In genomic region chr4:44300781-44301750, GRCm38 (mm10) we compare ENCODE assay signal across 8 mouse cellular contexts. TPM values are rescaled to one million over a fixed set of nuclear protein-coding genes. Genes with fewer than 3 reads are reported as not detected.
DNase-seq lines count a peak whose midpoint lies in the region; ATAC-seq and TF ChIP-seq lines count a peak whose summit lies in the region.

TSS of gene Melk (plus strand) at chr4:44300876.

- H3K9me3 ChIP-seq in hindbrain, embryonic 14.5 days (ENCODE audit: control insufficient read depth, low read length): no peaks in the 10 kb centered on the region
- H3K9me3 ChIP-seq in limb, embryonic 10.5 days (replicated peaks): no peaks in the 10 kb centered on the region
- no peaks in the 10 kb centered on the region for H3K9me3 ChIP-seq in midbrain, embryonic 12.5 days

- H3K4me3 ChIP-seq in layer of hippocampus, adult 2 months: peak within 1 kb of the TSS; percentile 68
- peak within 1 kb of the TSS; percentile 61 for H3K4me3 ChIP-seq in hindbrain, embryonic 14.5 days (replicated peaks; ENCODE audit: low read length)
- peak within 1 kb of the TSS; percentile 89 for H3K4me3 ChIP-seq in limb, embryonic 10.5 days
- H3K4me3 ChIP-seq in midbrain, embryonic 12.5 days: peak within 1 kb of the TSS; percentile 59

- ATAC-seq in hindbrain, embryonic 14.5 days (ENCODE audit: low FRiP score): peak; percentile 74; the same call in 1 of the 2 replicates
- ATAC-seq in midbrain, embryonic 12.5 days (ENCODE audit: low FRiP score, low read depth): peak; percentile 84

- peak; percentile 14 to 44 for DNase-seq in layer of hippocampus, adult 2 months (ENCODE audit: low spot score in 2 of 2)
- no peak for DNase-seq in layer of hippocampus, adult 9-10 months (ENCODE audit: low spot score)
- DNase-seq in cerebellum, postnatal 25 days: peak; percentile 47 to 75
- peak; percentile 31 to 37 for DNase-seq in frontal cortex, postnatal 36 days (ENCODE audit: low spot score in 2 of 2)
- DNase-seq in hindbrain, embryonic 14.5 days (ENCODE audit: low spot score): peak; percentile 80
- DNase-seq in limb, embryonic 10.5 days (ENCODE audit: low spot score): peak; percentile 95
- DNase-seq in spleen, adult 12 weeks (ENCODE audit: low spot score): peak; percentile 82

- peak within 1 kb of the TSS; percentile 77 for H3K4me2 ChIP-seq in hindbrain, embryonic 14.5 days (replicated peaks)
- H3K4me2 ChIP-seq in midbrain, embryonic 12.5 days (replicated peaks): peak within 1 kb of the TSS; percentile 53

- H3K9ac ChIP-seq in hindbrain, embryonic 14.5 days: peak within 1 kb of the TSS; percentile 59
- H3K9ac ChIP-seq in midbrain, embryonic 12.5 days (replicated peaks): peak within 1 kb of the TSS; percentile 59

- H3K36me3 ChIP-seq in hindbrain, embryonic 14.5 days (replicated peaks; ENCODE audit: control insufficient read depth, insufficient read depth): no peaks in the 10 kb centered on the region
- H3K36me3 ChIP-seq in limb, embryonic 10.5 days: peaks cover 33% of the 10 kb centered on the region
- peaks cover 3% of the 10 kb centered on the region; the same call in 1 of the 2 replicates for H3K36me3 ChIP-seq in midbrain, embryonic 12.5 days

- no peak for TF ChIP-seq CTCF in layer of hippocampus, adult 2 months (conservative IDR thresholded peaks at IDR 0.05)

- 0 out of 2 replicates have a peak, but pooled peaks cover 4% of the 10 kb centered on the region for H3K4me1 ChIP-seq in hindbrain, embryonic 14.5 days (replicated peaks; ENCODE audit: control insufficient read depth, insufficient read depth, low read length)
- peaks cover 17% of the 10 kb centered on the region for H3K4me1 ChIP-seq in limb, embryonic 10.5 days
- H3K4me1 ChIP-seq in midbrain, embryonic 12.5 days: peaks cover 16% of the 10 kb centered on the region

- under 1% methylated on average over 41 of the region's 41 CpGs for WGBS in hindbrain, embryonic 14.5 days
- WGBS in limb, embryonic 10.5 days: under 1% methylated on average over 41 of the region's 41 CpGs
- WGBS in midbrain, embryonic 12.5 days: under 1% methylated on average over 41 of the region's 41 CpGs

- H3K27me3 ChIP-seq in hindbrain, embryonic 14.5 days (ENCODE audit: control insufficient read depth, insufficient read depth, low read length): no peaks in the 10 kb centered on the region
- H3K27me3 ChIP-seq in limb, embryonic 10.5 days (ENCODE audit: low read depth, poor library complexity, severe bottlenecking): no peaks in the 10 kb centered on the region
- H3K27me3 ChIP-seq in midbrain, embryonic 12.5 days: no peaks in the 10 kb centered on the region

- no peak within 1 kb of the TSS for H3K27ac ChIP-seq in layer of hippocampus, adult 2 months
- 0 out of 2 replicates have a peak within 1 kb of the TSS, but pooled peaks have one; percentile 9 for H3K27ac ChIP-seq in hindbrain, embryonic 14.5 days
- peak within 1 kb of the TSS; percentile 93 for H3K27ac ChIP-seq in limb, embryonic 10.5 days
- H3K27ac ChIP-seq in midbrain, embryonic 12.5 days (replicated peaks): no peak within 1 kb of the TSS; the same call in 1 of the 2 replicates

RNA-seq across cellular contexts. Expression of gene Melk, which starts in this region (rescaled TPM):
- under 1 TPM; 0.49 to 0.66 TPM for total RNA-seq in layer of hippocampus, adult 2 months (2021)
- polyA plus RNA-seq in hindbrain, embryonic 14.5 days (2014; fragmentation: Nextera tagmentation; extraction: Ambion mirVana): 5.7 and 7.7 TPM in 2 replicates
- polyA plus RNA-seq in limb, embryonic 10.5 days (2016; fragmentation: Nextera tagmentation; extraction: Ambion mirVana): 68.4 and 69.3 TPM in 2 replicates
- polyA plus RNA-seq in midbrain, embryonic 12.5 days (2016; fragmentation: Nextera tagmentation; extraction: Ambion mirVana): 48.0 and 50.4 TPM in 2 replicates

Comparison
In these comparisons a context has a peak if more than half of its experiments do, and no peak if none do; other contexts are left out.
1. Peak in DNase-seq and H3K4me3 ChIP-seq in layer of hippocampus, adult 2 months; RNA of the gene not detected or under 1 TPM.
2. H3K27ac ChIP-seq: peak in hindbrain, embryonic 14.5 days (single experiment) and limb, embryonic 10.5 days (single experiment); none in layer of hippocampus, adult 2 months (single experiment) and midbrain, embryonic 12.5 days (single experiment).
3. Peak in every context shown above with its lines, with median percentiles within 50 percentile points of each other: H3K4me3 ChIP-seq.